Mouse (Mus musculus) C2C12 (cell line): ENCODE data around the gene Casp3. TPM values are rescaled to one million over a fixed set of nuclear protein-coding genes. Genes with fewer than 3 reads are reported as not detected.

Experiments
- H3K27me3 ChIP-seq: one replicate; pipeline ENCODE4 v1.6.1; 2011; ENCODE audit not compliant: control insufficient read depth, insufficient read depth, insufficient read length
- H3K36me3 ChIP-seq: one replicate; pipeline ENCODE4 v1.6.1; 2011; ENCODE audit not compliant: control insufficient read depth, insufficient read depth
- H3K4me3 ChIP-seq: one replicate; pipeline ENCODE4 v1.5.1; 2011; ENCODE audit warnings: mild to moderate bottlenecking, control low read depth; ENCODE audit not compliant: poor library complexity, insufficient read depth, severe bottlenecking
- H3K79me2 ChIP-seq: one replicate; pipeline ENCODE4 v1.6.1; 2011; ENCODE audit not compliant: control insufficient read depth, insufficient read depth
- H3K79me3 ChIP-seq: one replicate; pipeline ENCODE4 v1.6.1; 2011; ENCODE audit warnings: low read depth, control low read depth
- H3ac ChIP-seq: one replicate; pipeline ENCODE3; 2011; ENCODE audit warnings: low read depth; ENCODE audit not compliant: control insufficient read depth, insufficient read length
- CEBPB ChIP-seq: IDR thresholded peaks from one replicate; pipeline ENCODE4 v1.6.1; 2011; ENCODE audit warnings: low read depth, mild to moderate bottlenecking, control low read depth, moderate library complexity
- CTCF ChIP-seq: IDR thresholded peaks from one replicate; pipeline ENCODE4 v1.5.1; 2011; ENCODE audit not compliant: control insufficient read depth, insufficient read depth, insufficient read length
- FOSL1 ChIP-seq: IDR thresholded peaks from one replicate; pipeline ENCODE4 v1.8.0; 2011; ENCODE audit warnings: mild to moderate bottlenecking, low read length; ENCODE audit not compliant: poor library complexity, insufficient read depth, severe bottlenecking
- MAX ChIP-seq: IDR thresholded peaks from one replicate; pipeline ENCODE4 v1.6.1; 2011; ENCODE audit warnings: mild to moderate bottlenecking, control low read depth
- MYOD1 ChIP-seq: IDR thresholded peaks from one replicate; pipeline ENCODE4 v1.6.1; 2011; ENCODE audit warnings: low read depth; ENCODE audit not compliant: control insufficient read depth, insufficient read length
- MYOG ChIP-seq: IDR thresholded peaks from one replicate; pipeline ENCODE4 v1.6.1; 2011; ENCODE audit not compliant: control insufficient read depth, insufficient read length; ENCODE audit errors: extremely low read depth
- USF1 ChIP-seq: IDR thresholded peaks from one replicate; pipeline ENCODE4 v1.6.1; 2011; ENCODE audit warnings: low read depth, mild to moderate bottlenecking, control low read depth, moderate library complexity
- polyA plus RNA-seq: library from polyadenylated mRNA; unstranded; fragments of >200 nt; fragmentation: generic; extraction: Trizol; gene quantifications from one replicate; pipeline ENCODE4 v1.2.1, GENCODE M21; 2012; ENCODE audit warnings: missing spikeins

The Casp3 gene
- polyA plus RNA-seq, 1 experiment = 37.1 TPM

DNA sequence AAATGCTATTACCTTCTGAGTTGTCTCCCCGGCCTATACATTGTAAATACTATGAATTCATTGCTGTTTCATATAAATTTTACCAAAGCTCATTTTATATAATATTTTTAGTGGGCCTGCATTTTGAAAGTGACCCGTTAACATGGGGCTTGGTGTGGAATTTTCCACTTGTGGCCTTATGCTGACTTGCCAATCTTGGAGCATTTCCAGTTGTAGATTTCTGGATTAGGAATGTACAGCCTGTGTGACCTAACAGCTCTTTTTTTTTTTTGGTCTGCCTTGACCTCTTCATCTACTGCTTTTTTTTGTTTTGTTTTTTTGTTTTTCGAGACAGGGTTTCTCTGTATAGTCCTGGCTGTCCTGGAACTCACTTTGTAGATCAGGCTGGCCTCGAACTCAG, 13.8 kb downstream of the Casp3 start:
- Histone ChIP-seq H3K79me3 (peaks cover 35% of the 10 kb centered on the region), H3K4me3 (no peak overlapping the region), H3ac (no peak overlapping the region), H3K27me3 (no peaks in the 10 kb centered on the region), H3K36me3 (peaks cover 70% of the 10 kb centered on the region), H3K79me2 (peaks cover 51% of the 10 kb centered on the region)
- TF ChIP-seq MYOD1 = no peak
- TF ChIP-seq FOSL1 = no peak
- no peak for TF ChIP-seq USF1
- no peak for TF ChIP-seq CEBPB
- no peak for TF ChIP-seq CTCF

DNA sequence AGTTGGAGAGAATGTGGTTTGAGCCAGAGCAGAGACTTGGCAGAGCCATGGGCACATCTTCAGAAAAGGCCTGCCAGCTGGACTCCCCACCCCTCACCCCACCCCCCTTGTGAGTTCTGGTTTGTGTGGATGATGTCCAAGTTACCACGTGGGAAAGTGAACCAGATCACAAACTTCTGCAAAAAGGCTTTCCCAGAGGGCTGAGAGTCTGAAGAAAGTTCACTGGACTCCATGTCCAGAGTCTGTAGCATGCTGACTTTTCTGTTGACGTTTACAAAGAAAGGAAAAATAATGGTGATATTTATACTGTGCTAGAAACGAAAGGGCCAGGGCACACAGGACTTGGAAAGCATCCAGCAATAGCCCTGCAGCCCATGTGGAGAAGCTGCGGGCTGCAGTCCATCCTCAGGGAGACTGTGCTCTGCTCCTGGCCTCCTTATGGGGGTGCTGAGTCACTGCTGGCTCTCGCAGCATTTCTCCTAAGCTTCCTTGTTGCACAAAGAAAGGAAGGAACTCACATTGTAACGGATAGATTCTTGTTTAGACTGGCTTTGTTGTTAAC, 22.0 kb downstream of the Casp3 start:
- Histone ChIP-seq H3K27me3 (no peaks in the 10 kb centered on the region), H3K4me3 (no peak overlapping the region), H3ac (no peak overlapping the region), H3K79me2 (no peaks in the 10 kb centered on the region), H3K36me3 (peaks cover 47% of the 10 kb centered on the region), H3K79me3 (no peaks in the 10 kb centered on the region)
- TF ChIP-seq MAX = peak; percentile 95
- TF ChIP-seq CTCF = no peak

DNA sequence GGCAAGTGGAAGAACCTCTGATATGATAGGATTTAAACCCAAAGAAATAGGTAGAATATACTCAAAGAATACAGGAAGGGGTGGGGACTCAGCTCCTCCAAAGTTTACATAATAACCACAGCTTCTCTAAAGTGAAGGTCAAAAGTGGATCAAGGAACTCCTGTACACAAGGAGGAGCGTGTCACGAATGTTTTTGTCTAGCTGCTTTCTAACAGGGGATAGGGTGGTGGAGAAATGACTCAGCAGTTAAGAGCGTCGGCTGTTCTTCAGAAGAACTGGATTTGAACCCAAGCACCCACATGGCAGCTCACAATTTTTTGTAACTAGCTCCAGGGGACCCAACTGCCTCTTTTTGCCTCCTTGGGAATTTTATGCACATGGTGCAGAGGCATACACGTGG, 22.8 kb downstream of the Casp3 start:
- TF ChIP-seq MYOG = no peak
- TF ChIP-seq MAX = peak; percentile 38
- Histone ChIP-seq H3K36me3 (peaks cover 39% of the 10 kb centered on the region), H3ac (no peak overlapping the region), H3K79me3 (no peaks in the 10 kb centered on the region), H3K79me2 (no peaks in the 10 kb centered on the region), H3K4me3 (no peak overlapping the region), H3K27me3 (no peaks in the 10 kb centered on the region)

DNA sequence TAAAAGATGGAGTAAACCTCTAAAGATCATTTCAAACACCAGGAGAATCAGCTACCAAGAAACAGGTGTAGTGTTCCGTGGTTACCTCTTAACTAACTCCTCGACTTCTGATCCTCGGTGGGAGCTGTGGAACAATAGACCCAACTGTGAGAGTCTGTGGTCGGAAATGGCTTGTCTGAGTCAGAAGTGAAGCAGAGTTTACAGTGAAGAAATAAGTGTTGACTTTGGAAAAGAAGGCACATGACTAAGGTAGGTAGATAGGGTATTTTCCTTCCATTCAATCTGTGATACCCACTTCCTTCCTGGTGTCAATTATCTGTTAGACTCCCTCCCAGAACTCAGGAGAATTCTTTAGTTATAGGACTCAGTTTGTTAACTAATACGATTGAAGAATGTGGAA, 24.2 kb downstream of the Casp3 start:
- Histone ChIP-seq H3K36me3 (peaks cover 25% of the 10 kb centered on the region), H3ac (no peak overlapping the region), H3K79me3 (no peaks in the 10 kb centered on the region), H3K79me2 (no peaks in the 10 kb centered on the region), H3K4me3 (no peak overlapping the region), H3K27me3 (no peaks in the 10 kb centered on the region)
- TF ChIP-seq FOSL1 (peak; percentile 60), CEBPB (peak; percentile 61), MYOD1 (peak; percentile 63), USF1 (peak; percentile 68), MYOG (no peak), MAX (no peak), CTCF (no peak)

DNA sequence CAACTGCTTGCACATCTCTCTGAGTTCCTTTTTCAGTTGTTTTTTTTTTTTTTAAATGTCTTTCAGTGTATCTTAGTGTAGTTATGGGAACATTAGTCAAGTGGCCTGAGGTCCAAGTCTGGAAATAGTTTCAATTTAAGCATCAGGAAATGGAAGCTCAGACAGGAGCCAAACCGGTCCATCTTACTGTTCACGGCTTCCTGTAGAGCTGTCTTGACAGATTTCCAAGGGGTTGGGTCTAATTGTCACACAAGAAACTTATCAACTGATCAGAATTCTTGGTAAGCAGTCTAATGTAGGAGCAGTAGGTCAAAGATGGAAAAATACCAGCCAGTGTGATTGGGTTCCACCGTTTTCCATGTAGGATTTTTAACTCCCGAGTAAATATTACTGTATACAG, 31.3 kb downstream of the Casp3 start:
- Histone ChIP-seq H3K79me3 (no peaks in the 10 kb centered on the region), H3K4me3 (no peak overlapping the region), H3ac (no peak overlapping the region), H3K79me2 (no peaks in the 10 kb centered on the region), H3K27me3 (no peaks in the 10 kb centered on the region), H3K36me3 (no peaks in the 10 kb centered on the region)
- TF ChIP-seq USF1 (no peak), MYOD1 (no peak), FOSL1 (no peak), MAX (no peak), MYOG (no peak), CTCF (no peak), CEBPB (no peak)

DNA sequence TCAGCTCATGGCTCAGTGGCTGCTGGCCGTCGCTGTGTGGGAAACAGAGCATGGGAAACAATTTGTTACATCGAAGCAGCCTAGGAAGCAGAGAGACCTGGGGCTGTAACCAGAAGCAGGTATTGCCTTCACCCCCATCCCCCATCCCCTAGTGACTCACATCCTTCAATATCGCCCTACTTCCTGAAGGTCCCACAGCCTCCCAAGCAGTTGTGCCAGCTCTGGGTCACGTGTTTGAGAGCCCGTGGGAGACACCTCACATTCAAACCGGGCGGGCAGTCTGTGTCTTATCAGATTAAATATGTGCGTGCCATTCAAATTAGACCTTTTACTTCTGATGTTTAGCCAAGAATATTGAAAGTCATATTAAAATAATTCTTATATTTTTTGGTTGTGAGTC, 34.8 kb downstream of the Casp3 start:
- no peaks in the 10 kb centered on the region for H3K79me2 ChIP-seq
- H3K4me3 ChIP-seq = no peak overlapping the region
- H3K79me3 ChIP-seq = no peaks in the 10 kb centered on the region
- no peaks in the 10 kb centered on the region for H3K27me3 ChIP-seq
- no peak overlapping the region for H3ac ChIP-seq
- peak; percentile 88 for TF ChIP-seq USF1
- peak; percentile 65 for TF ChIP-seq MAX
- no peak for TF ChIP-seq FOSL1
- no peak for TF ChIP-seq CEBPB
- TF ChIP-seq MYOD1 = no peak
- H3K36me3 ChIP-seq = no peaks in the 10 kb centered on the region
